Mouse (Mus musculus) CH12.LX (cell line): ENCODE results near the gene Adora1. TPM values are rescaled to one million over a fixed set of nuclear protein-coding genes. Genes with fewer than 3 reads are reported as not detected.

Experiments used
- DNase-seq: peaks from one replicate; pipeline ENCODE4 v3.0.0-alpha.2; 2013; ENCODE audit errors: extremely low read depth
- H3K27ac ChIP-seq: 2 replicates; pipeline ENCODE4 v1.5.1; 2012; ENCODE audit warnings: low read depth, mild to moderate bottlenecking, control low read depth, moderate library complexity; ENCODE audit not compliant: insufficient read depth
- H3K27me3 ChIP-seq: replicated peaks from 2 replicates; pipeline ENCODE3; 2012; ENCODE audit warnings: inconsistent platforms
- H3K36me3 ChIP-seq, 2 experiments: replicated peaks in 1 of 2; 2 replicates each; pipeline versions ENCODE3 to v1.6.1; 2012; ENCODE audit warnings: inconsistent platforms in 1 of 2, low read length in 1 of 2, mild to moderate bottlenecking in 1 of 2, mixed read lengths in 1 of 2, moderate library complexity in 1 of 2; ENCODE audit not compliant: control insufficient read depth in 1 of 2, insufficient read depth in 1 of 2
- H3K4me1 ChIP-seq, 2 experiments: 2 replicates each; pipeline ENCODE4 v1.6.1; 2012; ENCODE audit warnings: inconsistent platforms in 1 of 2, moderate library complexity in 1 of 2; ENCODE audit not compliant: insufficient read depth in 2 of 2, control insufficient read depth in 1 of 2
- H3K4me2 ChIP-seq: 2 replicates; pipeline ENCODE4 v1.6.1; 2012; ENCODE audit warnings: low read depth, mild to moderate bottlenecking, control low read depth; ENCODE audit not compliant: poor library complexity, insufficient read depth, severe bottlenecking
- H3K4me3 ChIP-seq, 3 experiments: fragments of 150-350 bp in 1 of 3; sonication (generic) in 1 of 3; replicated peaks in 1 of 3; 2 replicates each; pipeline versions ENCODE3 to v1.5.1; 2011 to 2012; ENCODE audit warnings: low read depth in 2 of 3, low read length in 2 of 3, mild to moderate bottlenecking in 2 of 3, moderate library complexity in 2 of 3, control low read depth in 1 of 3, improper control_type of control experiment in 1 of 3, inconsistent platforms in 1 of 3, mixed read lengths in 1 of 3; ENCODE audit not compliant: poor library complexity in 1 of 3
- H3K79me2 ChIP-seq: replicated peaks from 2 replicates; pipeline ENCODE4 v1.6.1; 2012; ENCODE audit warnings: mild to moderate bottlenecking, moderate library complexity; ENCODE audit not compliant: control insufficient read depth, poor library complexity, insufficient read depth, severe bottlenecking; ENCODE audit errors: extremely low read depth
- H3K9ac ChIP-seq: 2 replicates; pipeline ENCODE4 v1.6.1; 2012; ENCODE audit warnings: low read depth, mild to moderate bottlenecking, control low read depth, moderate library complexity; ENCODE audit not compliant: insufficient read depth
- H3K9me3 ChIP-seq: replicated peaks from 2 replicates; pipeline ENCODE3; 2012; ENCODE audit warnings: low read length, inconsistent platforms, mixed read lengths
- CHD2 ChIP-seq: IDR thresholded peaks from 2 replicates; pipeline ENCODE4 v1.6.1; 2011; ENCODE audit warnings: low read length, improper control_type of control experiment
- CTCF ChIP-seq, 2 experiments: IDR thresholded peaks in 1 of 2; conservative IDR thresholded peaks in 1 of 2; 2 replicates each; pipeline ENCODE4 v1.5.1; 2011 to 2012; ENCODE audit warnings: low read depth in 2 of 2, low read length in 2 of 2, improper control_type of control experiment in 1 of 2, inconsistent platforms in 1 of 2, mild to moderate bottlenecking in 1 of 2, moderate library complexity in 1 of 2
- E2F4 ChIP-seq: IDR thresholded peaks from 2 replicates; pipeline ENCODE4 v1.6.1; 2011; ENCODE audit warnings: low read depth, low read length, improper control_type of control experiment; ENCODE audit not compliant: insufficient replicate concordance
- ELF1 ChIP-seq: IDR thresholded peaks from 2 replicates; pipeline ENCODE4 v1.6.1; 2014; ENCODE audit warnings: low read depth, mild to moderate bottlenecking, inconsistent platforms, low read length, improper control_type of control experiment
- ETS1 ChIP-seq: conservative IDR thresholded peaks from 2 replicates; pipeline ENCODE4 v1.6.1; 2012; ENCODE audit warnings: low read depth, mild to moderate bottlenecking, inconsistent platforms, low read length, improper control_type of control experiment, moderate library complexity
- GABPA ChIP-seq: IDR thresholded peaks from 2 replicates; pipeline ENCODE4 v1.6.1; 2012; ENCODE audit warnings: low read depth, low read length, improper control_type of control experiment, inconsistent platforms; ENCODE audit not compliant: insufficient replicate concordance
- HCFC1 ChIP-seq: IDR thresholded peaks from 2 replicates; pipeline ENCODE4 v1.6.1; 2012; ENCODE audit warnings: low read depth, mild to moderate bottlenecking, inconsistent platforms, low read length, improper control_type of control experiment
- KAT2A ChIP-seq: IDR thresholded peaks from 2 replicates; pipeline ENCODE4 v1.6.1; 2012; ENCODE audit warnings: low read length, improper control_type of control experiment, inconsistent platforms; ENCODE audit not compliant: insufficient replicate concordance
- MAX ChIP-seq: IDR thresholded peaks from 2 replicates; pipeline ENCODE4 v1.6.1; 2011; ENCODE audit warnings: low read length, improper control_type of control experiment
- MYC ChIP-seq: IDR thresholded peaks from 2 replicates; pipeline ENCODE4 v1.6.1; 2011; ENCODE audit warnings: low read depth, mild to moderate bottlenecking, improper control_type of control experiment, low read length
- NELFE ChIP-seq: IDR thresholded peaks from 2 replicates; pipeline ENCODE4 v1.6.1; 2011; ENCODE audit warnings: low read depth, low read length, improper control_type of control experiment
- NRF1 ChIP-seq: IDR thresholded peaks from 2 replicates; pipeline ENCODE4 v1.6.1; 2014; ENCODE audit warnings: low read depth, mild to moderate bottlenecking, inconsistent platforms, low read length, improper control_type of control experiment, moderate library complexity
- POLR2A ChIP-seq: IDR thresholded peaks from 2 replicates; pipeline ENCODE4 v1.6.1; 2011; ENCODE audit warnings: low read depth, mild to moderate bottlenecking, improper control_type of control experiment, low read length
- RAD21 ChIP-seq: IDR thresholded peaks from 2 replicates; pipeline ENCODE4 v1.6.1; 2011; ENCODE audit warnings: low read depth, mild to moderate bottlenecking, low read length, improper control_type of control experiment, moderate library complexity
- RCOR1 ChIP-seq: conservative IDR thresholded peaks from 2 replicates; pipeline ENCODE4 v1.6.1; 2012; ENCODE audit warnings: low read depth, mild to moderate bottlenecking, inconsistent platforms, low read length, improper control_type of control experiment
- SMC3 ChIP-seq: IDR thresholded peaks from 2 replicates; pipeline ENCODE4 v1.6.1; 2011; ENCODE audit warnings: low read depth, low read length, improper control_type of control experiment
- TBP ChIP-seq: conservative IDR thresholded peaks from 2 replicates; pipeline ENCODE4 v1.6.1; 2011; ENCODE audit warnings: low read depth, low read length, improper control_type of control experiment
- TCF12 ChIP-seq: IDR thresholded peaks from 2 replicates; pipeline ENCODE4 v1.6.1; 2014; ENCODE audit warnings: low read depth, mild to moderate bottlenecking, inconsistent platforms, low read length, improper control_type of control experiment
- UBTF ChIP-seq: IDR thresholded peaks from 2 replicates; pipeline ENCODE4 v1.6.1; 2012; ENCODE audit warnings: low read depth, mild to moderate bottlenecking, inconsistent platforms, low read length, improper control_type of control experiment, moderate library complexity
- USF1 ChIP-seq: IDR thresholded peaks from 2 replicates; pipeline ENCODE4 v1.6.1; 2014; ENCODE audit warnings: low read depth, mild to moderate bottlenecking, inconsistent platforms, low read length, improper control_type of control experiment
- USF2 ChIP-seq: conservative IDR thresholded peaks from 2 replicates; pipeline ENCODE4 v1.6.1; 2011; ENCODE audit warnings: low read depth, low read length, improper control_type of control experiment
- ZKSCAN1 ChIP-seq: IDR thresholded peaks from 2 replicates; pipeline ENCODE4 v1.6.1; 2012; ENCODE audit warnings: low read depth, inconsistent platforms, low read length, improper control_type of control experiment, borderline replicate concordance
- ZNF384 ChIP-seq: IDR thresholded peaks from 2 replicates; pipeline ENCODE4 v1.6.1; 2012; ENCODE audit warnings: low read depth, low read length, improper control_type of control experiment, inconsistent platforms
- dilution Hi-C: fragments of 300-500 bp; cut with MboI; formaldehyde crosslinking; loops from 2 replicates; pipeline ENCODE4 v1.14.3; 2020; ENCODE audit warnings: low sequenced_read_pairs; ENCODE audit not compliant: extremely low pct_unique_long_range_greater_than_20kb, extremely low pct_ligation_motif_present
- in situ Hi-C: fragments of 300-500 bp; cut with MboI; formaldehyde crosslinking; loops from 3 replicates; pipeline ENCODE4 v1.14.3; 2019; ENCODE audit warnings: low sequenced_read_pairs, low pct_ligation_motif_present, low pct_unique_long_range_greater_than_20kb, mixed read lengths
- polyA plus RNA-seq: library from polyadenylated mRNA; unstranded; fragments of >175 nt; gene quantifications from 2 replicates; pipeline ENCODE4 v1.2.1, GENCODE M21; 2012; ENCODE audit warnings: low read depth; ENCODE audit not compliant: insufficient read length
- total RNA-seq, 2 experiments: library from RNA; depleted of rRNA; stranded (reverse); fragments of 300-350 nt in 1 of 2; fragments of >200 nt in 1 of 2; gene quantifications; 2 replicates each; pipeline ENCODE4 v1.2.3; 2012 to 2014

Adora1 gene
- total and polyA plus RNA-seq, 3 experiments, result 0.20 TPM; not detected in 2

DNA sequence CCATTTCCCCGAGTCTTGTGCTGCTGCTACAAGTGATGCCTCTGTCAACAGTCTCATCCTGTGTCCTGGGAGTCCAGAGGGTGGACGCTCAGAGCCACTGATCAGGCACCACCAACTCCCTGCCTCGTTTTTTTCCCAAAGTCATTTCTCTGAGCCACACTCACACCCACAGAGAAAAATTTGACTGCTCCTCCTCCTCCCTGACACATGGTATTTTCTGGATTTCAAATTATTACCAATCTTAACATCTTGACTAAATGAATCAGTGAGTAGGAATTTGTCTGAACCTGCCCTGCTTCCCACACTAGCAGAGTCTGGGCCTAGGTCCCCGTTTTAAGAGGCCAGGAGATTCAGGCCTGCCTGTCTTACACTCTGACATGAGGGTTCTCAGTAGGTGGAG is 43.2 kb downstream of the Adora1 start:
- peaks cover 40 to 92% of the 10 kb centered on the region in 2 experiments for H3K4me1 ChIP-seq

DNA sequence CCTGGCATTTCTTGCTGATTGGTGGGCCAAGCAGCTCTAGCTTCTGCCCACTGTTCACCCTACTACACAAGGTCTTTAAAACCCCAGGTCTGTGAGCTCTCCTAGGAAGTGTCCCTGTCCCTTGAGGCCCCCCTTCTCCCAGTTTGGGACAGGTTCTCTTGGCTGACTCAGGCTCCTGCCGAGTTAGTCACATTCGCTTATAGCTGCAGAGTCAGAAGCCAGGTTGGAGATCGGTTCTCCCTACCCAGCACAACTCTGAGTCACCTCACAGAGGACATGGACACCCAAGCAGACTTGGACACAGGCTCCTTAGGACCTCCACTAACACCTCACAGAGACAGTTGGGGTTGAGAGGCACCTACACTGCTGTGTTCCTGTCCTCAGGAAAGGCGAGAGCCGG is 44.0 kb downstream of the Adora1 start:
- no peaks in the 10 kb centered on the region for H3K79me2 ChIP-seq
- no peak overlapping the region for H3K4me2 ChIP-seq
- no peak for DNase-seq
- no peaks in the 10 kb centered on the region for H3K27me3 ChIP-seq
- H3K36me3 ChIP-seq, result peaks cover 0 to 2% of the 10 kb centered on the region in 2 experiments
- TF ChIP-seq USF2, result no peak
- TF ChIP-seq E2F4, result no peak
- no peak for TF ChIP-seq GABPA
- no peak for TF ChIP-seq CHD2
- TF ChIP-seq ZNF384, result no peak
- TF ChIP-seq POLR2A, result no peak
- no peak overlapping the region for H3K27ac ChIP-seq
- no peak overlapping the region for H3K9ac ChIP-seq
- H3K4me1 ChIP-seq, result peaks cover 36 to 95% of the 10 kb centered on the region in 2 experiments
- dilution Hi-C loops (no loop called here), in situ Hi-C loops (loop anchor here (5.0 to 10.0 kb wide), 2 partner anchors 39 to 104 kb away; no protein-coding TSS in a partner anchor)
- no peak overlapping the region for H3K4me3 ChIP-seq
- H3K9me3 ChIP-seq, result no peaks in the 10 kb centered on the region

More for the DNA sequence above, 43.2 kb downstream of the Adora1 start:
- H3K27me3 ChIP-seq, result no peaks in the 10 kb centered on the region
- no peaks in the 10 kb centered on the region for H3K9me3 ChIP-seq
- no peak overlapping the region for H3K4me3 ChIP-seq
- no peak overlapping the region for H3K4me2 ChIP-seq
- H3K79me2 ChIP-seq, result no peaks in the 10 kb centered on the region
- in situ Hi-C loops, result loop anchor here (5.0 to 10.0 kb wide), 2 partner anchors 40 to 103 kb away; no protein-coding TSS in a partner anchor
- H3K27ac ChIP-seq, result no peak overlapping the region
- TF ChIP-seq MAX (no peak), ELF1 (no peak), MYC (no peak), POLR2A (no peak), USF1 (no peak), TCF12 (no peak), HCFC1 (no peak)
- H3K36me3 ChIP-seq, result peaks cover 0 to 2% of the 10 kb centered on the region in 2 experiments
- dilution Hi-C loops, result no loop called here
- H3K9ac ChIP-seq, result no peak overlapping the region
- no peak for DNase-seq

DNA sequence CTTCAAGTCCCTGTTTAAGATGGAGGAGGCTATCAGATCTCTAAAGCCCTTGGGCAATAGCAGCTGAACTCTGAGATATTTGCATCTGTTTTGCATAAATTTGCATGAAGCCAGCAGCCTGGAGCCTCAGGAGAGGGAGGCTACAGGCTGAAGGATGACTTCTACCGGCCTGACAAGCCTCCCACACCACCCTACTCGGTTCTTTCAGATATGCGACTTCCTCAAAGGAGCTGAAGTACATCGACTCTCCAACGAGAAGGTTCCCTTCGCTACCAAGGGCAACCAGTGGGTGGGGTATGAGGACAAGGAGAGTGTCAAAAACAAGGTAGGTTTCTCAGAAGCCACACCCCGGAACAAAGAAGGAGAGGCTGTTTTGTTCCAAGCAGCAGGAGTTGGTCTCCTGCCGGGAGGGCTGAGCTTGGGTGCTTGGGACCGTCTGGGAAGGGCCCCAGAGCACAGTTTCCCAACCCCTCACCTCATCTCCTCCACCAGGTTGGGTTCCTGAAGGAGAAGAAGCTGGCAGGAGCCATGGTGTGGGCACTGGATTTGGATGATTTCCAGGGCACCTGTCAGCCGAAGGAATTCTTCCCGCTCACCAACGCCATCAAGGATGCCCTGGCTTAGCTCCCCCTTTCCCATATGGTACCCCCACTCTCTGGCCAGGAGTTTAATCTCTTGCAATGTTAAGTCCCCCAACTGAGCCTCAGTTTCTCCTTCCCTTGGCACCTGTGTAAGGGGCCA is 46.1 kb downstream of the Adora1 start:
- no peak overlapping the region for H3K9ac ChIP-seq
- H3K36me3 ChIP-seq, result peaks cover 0 to 2% of the 10 kb centered on the region in 2 experiments
- H3K4me3 ChIP-seq, result peak overlapping the region in 1 of 3 experiments; percentile 41
- H3K4me1 ChIP-seq, result peaks cover 29 to 79% of the 10 kb centered on the region in 2 experiments
- in situ Hi-C loops (no loop called here), dilution Hi-C loops (no loop called here)
- H3K27ac ChIP-seq, result 0 out of 2 replicates have a peak overlapping the region, but pooled peaks have one; percentile 1
- no peaks in the 10 kb centered on the region for H3K79me2 ChIP-seq
- H3K4me2 ChIP-seq, result peak overlapping the region; percentile 26; the same call in 1 of the 2 replicates
- no peaks in the 10 kb centered on the region for H3K27me3 ChIP-seq
- DNase-seq, result peak; percentile 99
- H3K9me3 ChIP-seq, result no peaks in the 10 kb centered on the region
- TF ChIP-seq HCFC1, result peak; percentile 19; the same call in 1 of the 2 replicates
- no peak for TF ChIP-seq UBTF
- no peak for TF ChIP-seq KAT2A
- TF ChIP-seq ETS1, result no peak; the same call in 1 of the 2 replicates
- TF ChIP-seq CHD2, result no peak
- TF ChIP-seq USF1, result no peak
- peak; percentile 70 for TF ChIP-seq ELF1
- peak; percentile 81 for TF ChIP-seq SMC3
- TF ChIP-seq NRF1, result no peak
- TF ChIP-seq NELFE, result no peak; the same call in 1 of the 2 replicates
- TF ChIP-seq POLR2A, result peak; percentile 48
- TF ChIP-seq ZKSCAN1, result no peak
- peak; percentile 86 for TF ChIP-seq RAD21
- TF ChIP-seq RCOR1, result no peak
- TF ChIP-seq CTCF (conservative IDR thresholded peaks at IDR 0.05 in 1 of 2, IDR thresholded peaks at IDR 0.05 in 1 of 2; ENCODE audit: low read depth in 2 of 2, low read length in 2 of 2), result peak; percentile 12 to 82; a peak in 2 of 4 replicates
- peak; percentile 52; the same call in 1 of the 2 replicates for TF ChIP-seq TBP
